Mouse (Mus musculus) left cerebral cortex, postnatal 4 days (tissue): ENCODE results near the gene Gm21962. TPM values are rescaled to one million over a fixed set of nuclear protein-coding genes. Genes with fewer than 3 reads are reported as not detected.
A peak's percentile ranks its signal among the peaks of the same experiment; 100 is the strongest.
"Not testable (repeated sequence)": the region's sequence is repeated elsewhere in the genome, so short reads cannot be mapped to it uniquely, and the experiment has no call there.

Experiments
- DNase-seq: peaks from one replicate; pipeline ENCODE4 v3.0.0-alpha.2; 2022
- intact Hi-C: fragments of 180-260 bp; cut with DNase I; formaldehyde crosslinking; loops from one replicate; pipeline ENCODE4 v1.15.1; 2025
- total RNA-seq, 2 experiments: library from RNA; stranded (reverse); gene quantifications; 2 replicates each; pipeline ENCODE4 v1.2.3; 2021

Gene Gm21962
- total RNA-seq = not detected

- DNase-seq, intact Hi-C loops: not testable (repeated sequence)
These were observed at the start of gene Gm21962 for GRCm38 (mm10) chr3:137671224-137671623. Gm21962 (plus strand) TSS chr3:137671524.

GRCm38 (mm10) chr3:137622091-137622490, 49.2 kb upstream of the Gm21962 start:
- DNase-seq = no peak
- intact Hi-C loops = no loop called here

GRCm38 (mm10) chr3:137622895-137623580, 48.3 kb upstream of the Gm21962 start:
- intact Hi-C loops = no loop called here
- peak; percentile 22 for DNase-seq

- intact Hi-C loops = no loop called here
- peak; percentile 36 for DNase-seq
These were observed 47.6 kb upstream of the Gm21962 start for GRCm38 (mm10) chr3:137623581-137624362.

- peak; percentile 11 for DNase-seq
- intact Hi-C loops = no loop called here
These were observed 46.3 kb upstream of the Gm21962 start for GRCm38 (mm10) chr3:137625054-137625453.

- intact Hi-C loops = no loop called here
- DNase-seq = no peak
These were observed 37.6 kb upstream of the Gm21962 start for GRCm38 (mm10) chr3:137633726-137634125.

- intact Hi-C loops = no loop called here
- no peak for DNase-seq
These were observed 34.8 kb upstream of the Gm21962 start for GRCm38 (mm10) chr3:137636571-137636970.

GRCm38 (mm10) chr3:137641238-137641637, 30.1 kb upstream of the Gm21962 start:
- intact Hi-C loops = no loop called here
- no peak for DNase-seq

GRCm38 (mm10) chr3:137642137-137642536, 29.2 kb upstream of the Gm21962 start:
- intact Hi-C loops = no loop called here
- DNase-seq = no peak

- intact Hi-C loops = no loop called here
- DNase-seq = no peak
These were observed 28.8 kb upstream of the Gm21962 start for GRCm38 (mm10) chr3:137642568-137642967.

- intact Hi-C loops = no loop called here
- no peak for DNase-seq
These were observed 27.2 kb upstream of the Gm21962 start for GRCm38 (mm10) chr3:137644081-137644480.

GRCm38 (mm10) chr3:137644947-137645346, 26.4 kb upstream of the Gm21962 start:
- DNase-seq = no peak
- intact Hi-C loops = no loop called here

- intact Hi-C loops = no loop called here
- peak; percentile 15 for DNase-seq
These were observed 23.8 kb upstream of the Gm21962 start for GRCm38 (mm10) chr3:137647427-137648100.

GRCm38 (mm10) chr3:137649112-137649511, 22.2 kb upstream of the Gm21962 start:
- intact Hi-C loops = no loop called here
- no peak for DNase-seq

GRCm38 (mm10) chr3:137652853-137653252, 18.5 kb upstream of the Gm21962 start:
- DNase-seq = no peak
- intact Hi-C loops = no loop called here

GRCm38 (mm10) chr3:137680923-137681322, 9.6 kb downstream of the Gm21962 start:
- peak; percentile 88 for DNase-seq
- intact Hi-C loops = no loop called here

GRCm38 (mm10) chr3:137682911-137683806, 11.8 kb downstream of the Gm21962 start:
- peak; percentile 39 for DNase-seq
- intact Hi-C loops = no loop called here

GRCm38 (mm10) chr3:137683807-137684403, 12.6 kb downstream of the Gm21962 start:
- intact Hi-C loops = no loop called here
- DNase-seq = no peak

GRCm38 (mm10) chr3:137686932-137687331, 15.6 kb downstream of the Gm21962 start:
- no peak for DNase-seq
- intact Hi-C loops = no loop called here

GRCm38 (mm10) chr3:137691503-137691902, 20.2 kb downstream of the Gm21962 start:
- intact Hi-C loops = no loop called here
- DNase-seq = no peak
